In the genomic region with DNA sequence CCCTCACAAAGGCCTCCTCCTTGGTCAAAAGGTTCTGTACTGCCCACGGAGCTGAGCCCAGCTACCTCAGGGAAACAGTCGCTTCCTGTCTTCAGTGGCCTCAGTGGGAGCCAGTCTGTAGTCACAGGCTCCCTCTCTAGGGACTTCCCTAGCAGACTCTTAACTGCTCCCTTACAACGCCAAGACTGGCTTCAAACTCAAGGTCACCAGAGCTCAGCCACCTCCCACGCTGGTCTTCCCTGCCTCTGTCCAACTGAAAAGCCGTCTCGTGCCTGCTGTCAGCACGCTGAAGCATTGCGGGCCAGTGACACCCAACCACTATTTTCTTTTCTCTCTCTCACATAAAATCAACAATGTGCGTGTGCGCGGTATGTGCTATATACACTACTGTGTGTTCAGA, we compare ENCODE assay signal across 16 mouse cellular contexts.
DNase-seq lines count a peak whose midpoint lies in the region; ATAC-seq lines count a peak whose summit lies in the region.
"Had no signal": no experiment of that assay in that cellular context is flagged by ENCODE, and none has a peak within 500 bp of the region (broad histone marks: within the 10 kb centered on the region; RNA-seq: fewer than 3 reads in every experiment).

No protein-coding gene starts in this region.

- no peak overlapping the region for H3K4me3 ChIP-seq in heart, embryonic 16.5 days (ENCODE audit: low read length)
- H3K4me3 ChIP-seq: erythroblast, embryonic 14.5 days; hindbrain, embryonic 13.5 days; left cerebral cortex, adult 2 months; limb, embryonic 12.5 days had no signal

- H3K9me3 ChIP-seq in heart, embryonic 16.5 days (replicated peaks; ENCODE audit: control insufficient read depth, low read length) = no peaks in the 10 kb centered on the region; the same call in 1 of the 2 replicates
- H3K9me3 ChIP-seq: hindbrain, embryonic 13.5 days; limb, embryonic 12.5 days had no signal

- no peaks in the 10 kb centered on the region for H3K27me3 ChIP-seq in heart, embryonic 16.5 days (ENCODE audit: control insufficient read depth, insufficient read depth, low read length)
- H3K27me3 ChIP-seq: hindbrain, embryonic 13.5 days; limb, embryonic 12.5 days had no signal

- H3K4me2 ChIP-seq in heart, embryonic 16.5 days (ENCODE audit: low read depth, low read length) = no peak overlapping the region
- H3K4me2 ChIP-seq: hindbrain, embryonic 13.5 days; limb, embryonic 12.5 days had no signal

- no peak; the same call in 1 of the 2 replicates for ATAC-seq in heart, embryonic 16.5 days (replicated peaks; ENCODE audit: extremely low read depth, insufficient read depth, low FRiP score)
- ATAC-seq: liver, postnatal 0 days had no signal

- 45% methylated on average over 11 of the region's 11 CpGs for WGBS in heart, embryonic 16.5 days

- H3K36me3 ChIP-seq in heart, embryonic 16.5 days (ENCODE audit: control insufficient read depth, insufficient read depth) = no peaks in the 10 kb centered on the region
- H3K36me3 ChIP-seq: limb, embryonic 12.5 days had no signal

- peak overlapping the region; percentile 64 for H3K27ac ChIP-seq in heart, embryonic 16.5 days (ENCODE audit: low read length)
- H3K27ac ChIP-seq: hindbrain, embryonic 13.5 days; limb, embryonic 12.5 days had no signal

- H3K9ac ChIP-seq in heart, embryonic 16.5 days (ENCODE audit: low read length) = peak overlapping the region; percentile 38; the same call in 1 of the 2 replicates
- H3K9ac ChIP-seq: forebrain, postnatal 0 days; hindbrain, embryonic 13.5 days; limb, embryonic 12.5 days; liver, postnatal 0 days had no signal

- peak; percentile 94 for DNase-seq in heart, adult 11 months
- no peak for DNase-seq in heart, adult 9 months (ENCODE audit: low spot score in 2 of 2)
- peak; percentile 12 for DNase-seq in kidney, postnatal 14 days
- no peak for DNase-seq in kidney, adult 9 months
- DNase-seq in ZHBTc4 (ENCODE audit: low read depth, low spot score) = peak; percentile 43
- DNase-seq in gastrocnemius, adult 18-20 months (ENCODE audit: low spot score) = no peak
- DNase-seq in c-Kit-positive CD71-positive TER-119-positive erythroid progenitor cells, embryonic 14.5 days (ENCODE audit: low spot score) = no peak
- DNase-seq: forebrain, postnatal 0 days; gastrocnemius, postnatal 25 days; liver, postnatal 0 days; thymus, adult 18-20 months had no signal

- H3K4me1 ChIP-seq in heart, embryonic 16.5 days (ENCODE audit: control insufficient read depth, insufficient read depth, low read length) = peaks cover 19% of the 10 kb centered on the region
- H3K4me1 ChIP-seq: hindbrain, embryonic 13.5 days had no signal

Comparison
In these comparisons a context has a peak if more than half of its experiments do, and no peak if none do; other contexts are left out.
1. DNase-seq: peak in heart, adult 11 months (single experiment), kidney, postnatal 14 days (single experiment) and ZHBTc4 (single experiment); none in heart, adult 9 months (0 of 2), kidney, adult 9 months (single experiment), gastrocnemius, adult 18-20 months (single experiment) and c-Kit-positive CD71-positive TER-119-positive erythroid progenitor cells, embryonic 14.5 days (single experiment).